7 mouse cellular contexts compared by ENCODE assay signal in genomic region chr14:61599057-61599806, GRCm38 (mm10). TPM values are rescaled to one million over a fixed set of nuclear protein-coding genes. Genes with fewer than 3 reads are reported as not detected.
DNase-seq lines count a peak whose midpoint lies in the region; ATAC-seq and TF ChIP-seq lines count a peak whose summit lies in the region.

No protein-coding gene starts in this region.

- H3K36me3 ChIP-seq in intestine, postnatal 0 days (ENCODE audit: control insufficient read depth, insufficient read depth), result peaks cover 3% of the 10 kb centered on the region; the same call in 1 of the 2 replicates
- peaks cover 2% of the 10 kb centered on the region; the same call in 1 of the 2 replicates for H3K36me3 ChIP-seq in midbrain, embryonic 12.5 days
- H3K36me3 ChIP-seq in small intestine, adult 2 months (ENCODE audit: control insufficient read depth, insufficient read depth, low read length), result no peaks in the 10 kb centered on the region

- peak overlapping the region; percentile 66 for H3K27ac ChIP-seq in intestine, postnatal 0 days (ENCODE audit: low read depth, low read length)
- peak overlapping the region; percentile 84 for H3K27ac ChIP-seq in midbrain, embryonic 12.5 days (replicated peaks)
- H3K27ac ChIP-seq in small intestine, adult 2 months (ENCODE audit: insufficient read depth, low read depth, low read length), result no peak overlapping the region

- H3K27me3 ChIP-seq in intestine, postnatal 0 days (replicated peaks; ENCODE audit: control insufficient read depth, insufficient read depth, low read length), result no peaks in the 10 kb centered on the region
- H3K27me3 ChIP-seq in midbrain, embryonic 12.5 days, result no peaks in the 10 kb centered on the region; the same call in 1 of the 2 replicates
- no peaks in the 10 kb centered on the region for H3K27me3 ChIP-seq in small intestine, adult 2 months (ENCODE audit: control insufficient read depth, insufficient read depth, low read length)

- no peaks in the 10 kb centered on the region for H3K9me3 ChIP-seq in intestine, postnatal 0 days (ENCODE audit: control insufficient read depth)
- no peaks in the 10 kb centered on the region for H3K9me3 ChIP-seq in midbrain, embryonic 12.5 days

- peak; percentile 89 for DNase-seq in adrenal gland, adult 8-10 months
- peak; percentile 90 for DNase-seq in embryo, embryonic 9.5 days (ENCODE audit: extremely low spot score)
- DNase-seq in gastrocnemius, postnatal 4 days (ENCODE audit: low spot score in 2 of 2), result peak; percentile 79 to 91
- peak; percentile 91 for DNase-seq in left cerebral cortex, postnatal 4 days

- TF ChIP-seq POLR2A in small intestine, adult 2 months (IDR thresholded peaks at IDR 0.05; ENCODE audit: low read depth, low read length), result peak; percentile 40; the same call in 1 of the 2 replicates

- H3K9ac ChIP-seq in intestine, postnatal 0 days (ENCODE audit: low read depth, low read length), result peak overlapping the region; percentile 79
- peak overlapping the region; percentile 83 for H3K9ac ChIP-seq in midbrain, embryonic 12.5 days (replicated peaks)

- intact Hi-C loops in left cerebral cortex, postnatal 4 days (cut with DNase I), result no loop called here

- WGBS in intestine, postnatal 0 days, result 6% methylated on average over 44 of the region's 44 CpGs
- WGBS in midbrain, embryonic 12.5 days, result 6% methylated on average over 44 of the region's 44 CpGs
- 4% methylated on average over 44 of the region's 44 CpGs for WGBS in small intestine, adult 2 months

- peak; percentile 91 for ATAC-seq in intestine, postnatal 0 days
- ATAC-seq in midbrain, embryonic 12.5 days (ENCODE audit: low FRiP score, low read depth), result peak; percentile 95

- H3K4me3 ChIP-seq in intestine, postnatal 0 days (ENCODE audit: low read depth, low read length), result peak overlapping the region; percentile 81
- peak overlapping the region; percentile 81 for H3K4me3 ChIP-seq in midbrain, embryonic 12.5 days
- peak overlapping the region; percentile 100 for H3K4me3 ChIP-seq in small intestine, adult 2 months (ENCODE audit: low read depth, low read length)

- H3K4me2 ChIP-seq in intestine, postnatal 0 days (replicated peaks; ENCODE audit: low read depth), result peak overlapping the region; percentile 67
- H3K4me2 ChIP-seq in midbrain, embryonic 12.5 days (replicated peaks), result peak overlapping the region; percentile 60

- no peaks in the 10 kb centered on the region for H3K4me1 ChIP-seq in intestine, postnatal 0 days (replicated peaks; ENCODE audit: control insufficient read depth, insufficient read depth, low read length)
- peaks cover 19% of the 10 kb centered on the region for H3K4me1 ChIP-seq in midbrain, embryonic 12.5 days
- H3K4me1 ChIP-seq in small intestine, adult 2 months (ENCODE audit: control insufficient read depth, insufficient read depth, insufficient read length, low read length), result no peaks in the 10 kb centered on the region; the same call in 1 of the 2 replicates

- no peak for TF ChIP-seq CTCF in intestine, postnatal 0 days (IDR thresholded peaks at IDR 0.05; ENCODE audit: low read depth)
- no peak for TF ChIP-seq CTCF in small intestine, adult 2 months (IDR thresholded peaks at IDR 0.05; ENCODE audit: extremely low read depth, insufficient read length, insufficient replicate concordance, low read depth, low read length)

RNA-seq across cellular contexts. Expression of gene Trim13, which starts 1.2 kb away (rescaled TPM):
- 10 to 100 TPM in 2 of 4 experiments, 1 to 10 TPM in 2; 7.8 to 12.4 (median 10.5) TPM for total RNA-seq in adrenal gland, adult 8-10 months (2022)
- total RNA-seq in gastrocnemius, postnatal 4 days (2021), result 10 to 100 TPM; 13.8 to 20.1 TPM
- polyA plus RNA-seq in intestine, postnatal 0 days (2015; fragmentation: Nextera tagmentation; extraction: Ambion mirVana), result 7.9 and 8.6 TPM in 2 replicates
- total RNA-seq in left cerebral cortex, postnatal 4 days (2021), result 10 to 100 TPM; 26.2 to 26.4 TPM
- polyA plus RNA-seq in midbrain, embryonic 12.5 days (2016; fragmentation: Nextera tagmentation; extraction: Ambion mirVana), result 35.5 and 38.9 TPM in 2 replicates
- 0.23 and 0.37 TPM in 2 replicates for polyA plus RNA-seq in small intestine, adult 2 months (2012; rRNA removed)

RNA-seq across cellular contexts. Expression of gene Kcnrg, which starts 8.0 kb away (rescaled TPM):
- total RNA-seq in adrenal gland, adult 8-10 months (2022), result under 1 TPM in 3 of 4 experiments, not detected in 1; 0.14 to 0.46 (median 0.25) TPM
- total RNA-seq in gastrocnemius, postnatal 4 days (2021), result under 1 TPM; 0.29 to 0.59 TPM
- 0.25 and 0.27 TPM in 2 replicates for polyA plus RNA-seq in intestine, postnatal 0 days (2015; fragmentation: Nextera tagmentation; extraction: Ambion mirVana)
- total RNA-seq in left cerebral cortex, postnatal 4 days (2021), result 1 to 10 TPM; 3.3 to 3.8 TPM
- polyA plus RNA-seq in midbrain, embryonic 12.5 days (2016; fragmentation: Nextera tagmentation; extraction: Ambion mirVana), result 2.3 and 2.4 TPM in 2 replicates
- not detected in 2 replicates for polyA plus RNA-seq in small intestine, adult 2 months (2012; rRNA removed)

RNA-seq across cellular contexts. Expression of gene Spryd7, which starts 42.5 kb away (rescaled TPM):
- 10 to 100 TPM; 19.3 to 21.7 (median 19.8) TPM for total RNA-seq in adrenal gland, adult 8-10 months (2022)
- total RNA-seq in gastrocnemius, postnatal 4 days (2021), result 10 to 100 TPM; 22.3 to 29.5 TPM
- polyA plus RNA-seq in intestine, postnatal 0 days (2015; fragmentation: Nextera tagmentation; extraction: Ambion mirVana), result 36.1 and 36.5 TPM in 2 replicates
- total RNA-seq in left cerebral cortex, postnatal 4 days (2021), result 10 to 100 TPM; 41.4 to 41.7 TPM
- 17.0 and 17.7 TPM in 2 replicates for polyA plus RNA-seq in midbrain, embryonic 12.5 days (2016; fragmentation: Nextera tagmentation; extraction: Ambion mirVana)
- 15.0 and 31.8 TPM in 2 replicates for polyA plus RNA-seq in small intestine, adult 2 months (2012; rRNA removed)
